Mouse (Mus musculus): Measurements from ENCODE around the gene Nuak1.

DNA sequence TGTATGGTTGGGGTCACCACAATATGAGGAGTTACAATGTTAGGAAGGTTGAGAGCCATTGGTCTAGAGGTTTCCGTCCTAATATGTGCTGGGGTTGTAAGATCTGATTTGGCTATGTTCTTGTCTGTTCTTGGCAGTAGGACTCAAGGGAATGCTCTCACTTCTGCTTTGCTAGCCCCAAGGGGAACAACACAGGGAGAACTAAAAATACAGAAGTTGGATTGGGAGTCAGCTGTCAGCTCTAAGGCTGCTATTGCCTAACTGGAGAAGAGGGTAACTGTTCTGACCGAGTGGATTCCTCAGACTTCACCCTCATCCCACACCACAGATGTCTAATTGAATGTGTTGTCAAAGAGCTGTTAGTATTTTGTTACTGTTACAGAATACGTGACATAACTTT lies 101.6 kb downstream of the Nuak1 start:
- no peak for TF ChIP-seq CTCF (IDR thresholded peaks at IDR 0.05; ENCODE audit: low read depth)
- no peak for TF ChIP-seq EP300 (IDR thresholded peaks at IDR 0.05; ENCODE audit: low read depth)
